Mouse (Mus musculus): Measurements from ENCODE around the gene Khk. TPM values are rescaled to one million over a fixed set of nuclear protein-coding genes. Genes with fewer than 3 reads are reported as not detected.
"Not testable (repeated sequence)": the region's sequence is repeated elsewhere in the genome, so short reads cannot be mapped to it uniquely, and the experiment has no call there.

Khk gene
- 10 to 100 TPM; 37.5 to 64.9 TPM for total RNA-seq (2021)
- long read RNA-seq, experiment 1, transcript Khk-203 (7 exons, 1,087 nt), result major isoform, 50 of 73 reads
- long read RNA-seq, experiment 1, partial matches to known transcripts, result 1 of 73 reads
- long read RNA-seq, experiment 1, other reads (novel, unspliced or antisense), result 19 of 73 reads
- long read RNA-seq, experiment 2, transcript Khk-203 (7 exons, 1,087 nt), result major isoform, 13 of 27 reads
- long read RNA-seq, experiment 2, partial matches to known transcripts, result 3 of 27 reads
- long read RNA-seq, experiment 2, other reads (novel, unspliced or antisense), result 8 of 27 reads

GRCm38 (mm10) chr5:30921256-30922033, at the start of gene Khk:
Gene Khk (plus strand): TSS chr5:30921431.
- DNase-seq, result peak; percentile 91 to 95

- no peak for DNase-seq
Observed at GRCm38 (mm10) chr5:30872574-30872973, 48.7 kb upstream of the Khk start.

DNA sequence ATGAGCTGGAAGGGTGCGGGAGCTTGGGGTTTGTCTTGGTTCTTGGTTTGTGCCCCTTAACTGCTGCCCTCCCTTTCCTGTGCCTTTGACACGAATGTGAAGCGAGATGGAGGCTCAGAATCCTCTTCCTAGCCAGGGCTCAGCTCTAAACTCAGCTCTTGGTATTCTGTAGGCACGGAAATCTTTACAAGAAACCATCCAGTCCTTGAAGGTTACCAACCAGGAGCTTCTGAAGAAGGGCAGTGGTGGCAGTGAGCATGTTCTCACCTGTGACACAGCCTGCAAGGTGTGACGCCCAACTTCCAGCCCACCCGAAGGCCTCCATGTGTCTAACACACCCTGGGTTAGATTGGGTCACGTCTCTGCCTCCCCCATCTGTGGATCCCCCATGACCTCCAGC, 46.9 kb upstream of the Khk start:
- no peak for DNase-seq

DNA sequence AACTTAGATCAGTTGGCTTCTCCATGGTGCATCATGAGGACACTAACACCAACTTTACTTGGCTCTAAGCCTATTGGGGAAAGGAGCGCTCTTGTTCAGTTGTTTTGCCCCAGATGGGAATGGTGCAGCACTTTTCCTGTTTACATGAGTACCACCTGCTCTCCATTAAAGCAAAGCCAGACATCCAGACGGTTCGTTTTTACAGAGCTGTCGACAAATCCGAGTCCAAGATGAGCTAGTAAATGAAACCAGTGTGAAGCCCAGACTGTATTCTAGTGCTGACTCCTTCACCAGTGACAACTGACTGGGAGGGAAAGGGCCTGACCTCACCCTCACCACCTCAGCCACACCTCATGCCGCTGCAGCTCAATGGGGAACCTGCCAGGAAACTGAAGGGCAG, 42.6 kb upstream of the Khk start:
- no peak for DNase-seq

DNA sequence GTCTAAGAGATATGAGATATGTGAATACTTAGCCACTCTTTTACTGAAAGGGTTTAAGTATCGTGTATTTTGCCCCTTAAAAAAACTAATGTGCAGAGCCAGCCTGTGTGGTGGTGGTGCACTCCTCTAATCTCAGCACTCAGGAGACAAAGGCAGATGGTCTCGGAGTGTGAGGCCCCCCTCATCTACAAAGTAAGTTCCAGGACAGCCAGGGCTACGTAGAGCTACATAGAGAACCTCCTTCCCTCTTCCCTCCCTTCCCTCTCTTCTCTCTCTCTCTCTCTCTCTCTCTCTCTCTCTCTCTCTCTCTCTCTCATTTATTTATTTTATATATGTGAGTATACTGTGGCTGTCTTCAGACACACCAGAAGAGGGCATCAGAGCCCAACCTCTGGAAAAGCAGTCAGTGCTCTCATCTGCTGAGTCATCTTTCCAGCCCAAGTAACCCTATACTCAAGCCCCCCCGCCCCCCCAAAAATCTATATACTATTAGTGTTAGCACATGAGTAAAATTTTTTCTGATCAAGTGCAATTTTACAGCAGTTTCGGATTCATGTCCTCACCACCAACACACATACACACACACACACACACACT, 41.8 kb upstream of the Khk start:
- DNase-seq, result no peak

DNA sequence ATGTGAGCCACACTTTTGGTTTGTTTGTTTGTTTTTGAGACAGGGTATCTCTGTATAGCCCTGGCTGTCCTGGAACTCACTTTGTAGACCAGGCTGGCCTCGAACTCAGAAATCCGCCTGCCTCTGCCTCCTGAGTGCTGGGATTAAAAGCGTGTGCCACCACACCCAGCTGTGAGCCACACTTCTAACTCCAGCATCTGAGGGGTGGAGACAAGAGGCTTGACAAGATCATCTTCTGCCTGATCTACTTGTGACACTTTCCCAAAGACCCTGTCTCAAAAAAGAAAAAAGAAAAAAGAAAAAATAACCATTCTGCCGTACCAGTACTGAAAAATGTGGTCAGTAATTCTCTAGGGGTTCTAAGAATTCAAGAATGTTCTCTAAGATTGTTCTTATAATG, 39.4 kb upstream of the Khk start:
- DNase-seq, result not testable (repeated sequence)

DNA sequence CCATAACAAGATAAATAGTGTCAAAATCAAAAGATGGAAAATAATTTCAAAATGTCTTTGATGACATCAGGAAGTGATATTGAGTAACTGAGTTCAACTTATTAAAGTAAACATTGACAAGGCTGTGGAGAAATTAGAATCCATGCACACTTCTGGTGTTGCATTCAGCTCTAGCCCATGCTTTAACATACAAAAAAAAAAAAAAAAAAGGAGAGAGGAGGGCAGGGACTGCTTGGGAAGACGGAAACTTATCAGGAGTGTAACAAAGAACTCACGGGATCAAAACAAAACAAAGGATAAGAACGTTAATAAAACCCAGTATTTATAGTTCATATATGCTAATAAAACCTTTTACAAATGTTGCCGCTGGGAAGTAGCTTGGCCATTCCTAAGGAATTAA, 35.0 kb upstream of the Khk start:
- DNase-seq, result no peak

GRCm38 (mm10) chr5:30886731-30887130, 34.5 kb upstream of the Khk start:
- DNase-seq, result no peak

- DNase-seq, result peak; percentile 61 to 71
Observed at GRCm38 (mm10) chr5:30887331-30887761, 33.9 kb upstream of the Khk start.

GRCm38 (mm10) chr5:30887858-30888336, 33.3 kb upstream of the Khk start:
- DNase-seq, result peak; percentile 90 to 91

GRCm38 (mm10) chr5:30888337-30889087, 32.7 kb upstream of the Khk start, which contains the start of gene Agbl5:
Gene Agbl5 (plus strand): TSS chr5:30888694.
- DNase-seq, result peak; percentile 92 to 93

- DNase-seq, result no peak
Observed at GRCm38 (mm10) chr5:30889088-30889754, 32.0 kb upstream of the Khk start.

- DNase-seq, result no peak
Observed at GRCm38 (mm10) chr5:30890375-30890774, 30.9 kb upstream of the Khk start.

DNA sequence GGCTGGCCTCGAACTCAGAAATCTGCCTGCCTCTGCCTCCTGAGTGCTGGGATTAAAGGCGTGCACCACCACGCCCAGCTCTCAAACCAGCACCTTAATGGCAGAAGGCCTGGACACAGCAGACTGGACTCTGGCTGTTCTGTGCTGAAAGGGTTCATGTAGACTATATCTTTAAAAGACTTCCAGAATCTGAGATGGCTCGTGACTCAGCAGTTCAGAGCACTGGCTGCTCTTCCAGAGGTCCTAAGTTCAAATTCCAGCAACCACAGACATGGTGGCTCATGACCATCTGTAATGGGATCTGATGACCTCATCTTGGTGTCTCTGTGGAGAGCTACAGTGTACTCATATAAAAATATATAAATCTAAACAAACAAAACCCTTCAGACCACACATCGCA, 19.4 kb upstream of the Khk start:
- DNase-seq, result no peak

DNA sequence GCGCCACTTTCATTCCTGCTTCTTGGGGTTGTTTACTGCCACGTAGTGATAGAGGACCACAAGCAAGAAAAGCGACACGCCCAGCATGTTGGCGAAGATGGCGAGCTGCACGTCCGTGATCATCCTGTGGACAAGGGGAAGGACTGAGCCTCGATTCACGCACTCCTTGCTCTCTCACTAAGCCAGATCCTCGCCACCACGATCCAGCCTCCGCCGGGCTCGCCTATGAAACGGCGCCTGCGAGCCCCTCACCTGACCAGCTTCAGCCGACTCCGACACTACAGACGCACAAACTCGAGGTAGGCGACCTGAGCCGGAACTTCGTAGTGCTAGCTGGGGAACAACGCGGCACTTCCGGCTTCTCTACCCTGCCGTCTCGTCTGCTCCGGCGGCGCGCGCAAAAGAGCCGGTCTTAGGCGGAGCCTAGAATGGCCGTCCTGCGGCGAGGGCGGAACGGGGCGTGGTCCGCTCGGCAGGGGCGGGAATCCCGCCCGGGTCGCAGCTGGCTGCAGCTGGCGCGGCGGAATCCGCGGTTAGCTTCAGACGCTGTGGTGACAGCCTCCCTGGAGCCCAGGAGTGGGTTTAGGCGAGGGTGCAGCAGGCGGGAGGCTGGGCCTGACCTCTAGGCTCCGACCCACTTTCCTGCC, 13.7 kb upstream of the Khk start, which contains the start of gene Ost4:
TSS of gene Ost4 (minus strand) at position 376 of the 647 bp plus-strand sequence.
- DNase-seq, result peak; percentile 99

DNA sequence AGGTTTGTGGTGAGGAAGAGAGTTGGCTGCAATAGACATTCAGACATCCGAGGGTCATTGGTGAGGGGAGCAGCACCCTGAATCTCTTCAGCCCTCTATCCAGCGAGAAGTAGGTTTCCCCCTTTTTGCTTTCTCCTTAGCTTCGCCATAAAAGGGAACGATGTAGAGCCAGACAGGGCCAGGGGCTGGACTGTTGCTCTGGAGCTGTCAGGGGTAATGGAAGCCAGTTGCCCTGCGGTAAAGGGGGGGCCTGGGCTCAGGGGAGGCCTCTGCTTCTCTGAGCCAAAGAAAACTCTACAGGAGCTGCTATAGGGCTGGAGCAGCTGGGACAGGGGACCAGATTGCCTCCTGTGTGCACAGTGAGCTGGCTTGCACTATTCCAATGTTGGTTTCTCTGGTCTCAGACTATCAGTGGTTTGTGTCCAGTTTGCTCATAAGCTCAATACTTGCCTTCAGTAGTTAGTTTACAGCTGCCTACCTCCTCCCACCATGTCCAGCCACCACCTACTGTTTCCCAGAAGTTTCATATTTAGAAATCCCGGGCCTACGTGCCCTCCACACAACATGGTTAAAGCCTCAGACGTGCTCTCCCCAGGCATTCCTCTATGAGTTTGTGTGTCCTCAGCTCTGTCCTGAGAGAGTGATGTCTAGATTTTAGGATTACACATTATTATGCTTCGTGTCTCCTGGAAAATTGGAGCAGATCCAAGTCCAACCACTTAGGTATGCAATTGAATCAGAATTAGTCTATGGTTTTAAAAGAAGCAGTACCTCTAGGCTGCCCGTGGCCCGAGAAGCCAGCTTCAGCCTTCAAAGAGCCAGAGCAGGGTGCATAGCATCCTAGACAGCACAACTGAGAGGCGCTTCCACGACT, 12.6 kb upstream of the Khk start:
- DNase-seq, result no peak

DNA sequence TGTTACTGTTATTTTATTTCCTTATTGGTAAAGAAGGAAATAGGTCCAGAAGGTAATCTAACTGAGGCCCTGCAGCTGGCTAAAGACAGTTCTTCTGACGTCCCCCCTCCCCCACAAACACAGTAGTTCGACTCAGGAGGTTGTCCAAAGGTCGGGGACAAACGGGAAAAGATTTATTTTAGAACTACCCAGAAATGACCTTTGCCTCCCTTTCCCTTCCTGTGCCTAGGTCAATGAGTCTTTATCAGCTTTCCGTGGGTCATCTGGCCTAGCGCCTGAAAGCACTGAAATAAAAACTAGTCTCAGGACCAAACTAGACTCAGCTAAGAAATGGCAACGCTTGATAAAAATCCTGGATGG, 12.0 kb upstream of the Khk start:
- DNase-seq, result peak in 1 of 2 experiments; percentile 65

DNA sequence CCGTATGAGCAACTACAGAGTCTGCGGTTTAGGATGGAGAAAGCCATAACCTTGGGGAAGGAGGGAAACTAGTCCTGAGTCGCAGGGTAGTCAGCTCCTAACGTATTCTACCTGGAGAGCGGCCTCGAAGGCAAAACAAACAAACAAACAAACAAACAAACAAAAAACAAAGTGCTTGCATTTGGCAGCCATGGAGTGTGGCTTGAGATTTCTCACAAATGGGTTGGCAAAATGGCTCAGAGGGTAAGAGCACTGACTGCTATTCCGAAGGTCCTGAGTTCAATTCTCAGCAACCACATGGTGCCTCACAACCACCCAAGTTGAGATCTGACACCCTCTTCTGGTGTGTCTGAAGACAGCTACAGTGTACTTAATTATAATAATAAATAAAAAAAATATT, 11.4 kb upstream of the Khk start:
- DNase-seq, result no peak

- no peak for DNase-seq
Observed at GRCm38 (mm10) chr5:30910481-30910880, 10.8 kb upstream of the Khk start.

- DNase-seq, result no peak
Observed at GRCm38 (mm10) chr5:30912156-30912555, 9.1 kb upstream of the Khk start.
